Mouse (Mus musculus): ENCODE measurements around the gene Gm5128.
"Not testable (repeated sequence)": the region's sequence is repeated elsewhere in the genome, so short reads cannot be mapped to it uniquely, and the experiment has no call there.

- TF ChIP-seq CTCF (conservative IDR thresholded peaks at IDR 0.05; ENCODE audit: low read length); POU5F1 (IDR thresholded peaks at IDR 0.05; ENCODE audit: borderline replicate concordance, low read length): not testable (repeated sequence)
These were observed 48.7 kb downstream of the Gm5128 start for GRCm38 (mm10) chrX:135421824-135422223.

All from E14TG2a.4 (cell line).